Mouse (Mus musculus) adrenal gland, adult 2 months (tissue): ENCODE measurements around the gene 5031439G07Rik. TPM values are rescaled to one million over a fixed set of nuclear protein-coding genes. Genes with fewer than 3 reads are reported as not detected.

Experiments used
- microRNA-seq, 2 experiments: library from miRNA; unstranded; fragments of <30 nt; microRNA quantifications; one replicate each; pipeline ENCODE4 v1.2.0; 2021
- polyA plus RNA-seq: library from polyadenylated mRNA; depleted of rRNA; stranded (reverse); fragments of >200 nt; gene quantifications from 2 replicates; pipeline ENCODE4 v1.2.3, GENCODE M21; 2012; rRNA removed
- total RNA-seq, 2 experiments: library from RNA; stranded (reverse); gene quantifications; 2 replicates each; pipeline ENCODE4 v1.2.3; 2021

The 5031439G07Rik gene
- total and polyA plus RNA-seq, 3 experiments: 17.7 to 41.5 (median 24.1) TPM

Small RNA genes lying within 50 kb of the gene (microRNA-seq; reads per million reads assigned to microRNA genes)
- gene Mir1249: 80.4 to 136 reads per million in 2 experiments

Other genes starting within 250 kb of the 5031439G07Rik start
- 1 to 10 TPM; 1.7 to 1.8 TPM for gene Phf21b, start 132.5 kb downstream of the 5031439G07Rik start, total RNA-seq
- 5.2 and 5.5 TPM in 2 replicates for gene Phf21b, start 132.5 kb downstream of the 5031439G07Rik start, polyA plus RNA-seq
- under 1 TPM; 0.14 to 0.17 TPM for gene Gm29666, start 68.5 kb downstream of the 5031439G07Rik start, total RNA-seq
- gene Gm29666, start 68.5 kb downstream of the 5031439G07Rik start, polyA plus RNA-seq: 0.10 and 0.15 TPM in 2 replicates
- 10 to 100 TPM; 31.8 to 44.1 TPM for gene Nup50, start 65.1 kb downstream of the 5031439G07Rik start, total RNA-seq
- gene Nup50, start 65.1 kb downstream of the 5031439G07Rik start, polyA plus RNA-seq: 6.0 and 6.6 TPM in 2 replicates
- not detected for gene Upk3a, start 28.6 kb upstream of the 5031439G07Rik start, total RNA-seq
- not detected in 2 replicates for gene Upk3a, start 28.6 kb upstream of the 5031439G07Rik start, polyA plus RNA-seq
- 10 to 100 TPM in 1 of 2 experiments, 1 to 10 TPM in 1; 6.0 to 12.4 TPM for gene Fam118a, start 40.4 kb upstream of the 5031439G07Rik start, total RNA-seq
- gene Fam118a, start 40.4 kb upstream of the 5031439G07Rik start, polyA plus RNA-seq: 2.4 and 3.0 TPM in 2 replicates
- gene Smc1b, start 143.4 kb upstream of the 5031439G07Rik start, total RNA-seq: not detected
- gene Smc1b, start 143.4 kb upstream of the 5031439G07Rik start, polyA plus RNA-seq: 0.02 TPM in 1 of 2 replicates, not detected in the other
- not detected for gene Ribc2, start 143.5 kb upstream of the 5031439G07Rik start, total RNA-seq
- not detected in 2 replicates for gene Ribc2, start 143.5 kb upstream of the 5031439G07Rik start, polyA plus RNA-seq
- gene Fbln1, start 217.4 kb upstream of the 5031439G07Rik start, total RNA-seq: 10 to 100 TPM; 34.0 to 38.5 TPM
- gene Fbln1, start 217.4 kb upstream of the 5031439G07Rik start, polyA plus RNA-seq: 37.6 and 42.1 TPM in 2 replicates